Mouse (Mus musculus): ENCODE data around the gene Mylk2. TPM values are rescaled to one million over a fixed set of nuclear protein-coding genes. Genes with fewer than 3 reads are reported as not detected.

Mylk2 gene
- total and polyA plus RNA-seq, 3 experiments: not detected

- no peak for DNase-seq (ENCODE audit: low read depth, low spot score)
- no peaks in the 10 kb centered on the region; a peak in 1 of 4 replicates for H3K36me3 ChIP-seq (ENCODE audit: control insufficient read depth in 1 of 2, insufficient read depth in 2 of 2, low read length in 2 of 2)
- peaks cover 0 to 9% of the 10 kb centered on the region in 2 experiments; a peak in 3 of 4 replicates for H3K4me1 ChIP-seq (ENCODE audit: control insufficient read depth in 1 of 2, insufficient read depth in 2 of 2, low read length in 2 of 2)
- no peak overlapping the region for H3K9ac ChIP-seq (ENCODE audit: control insufficient read depth, low read depth, low read length, poor library complexity, severe bottlenecking)
- H3K27me3 ChIP-seq (ENCODE audit: control insufficient read depth in 1 of 2, insufficient read depth in 2 of 2, low read length in 2 of 2): peaks cover 0 to under 1% of the 10 kb centered on the region in 2 experiments; a peak in 3 of 4 replicates
- TF ChIP-seq SIN3A (IDR thresholded peaks at IDR 0.05; ENCODE audit: low read length): no peak
- no peak for TF ChIP-seq GABPA (IDR thresholded peaks at IDR 0.05; ENCODE audit: low read depth, low read length)
- H3K4me3 ChIP-seq (ENCODE audit: control insufficient read depth in 1 of 2, insufficient read depth in 1 of 2, low read depth in 2 of 2, low read length in 2 of 2): no peak overlapping the region
- H3K9me3 ChIP-seq (replicated peaks; ENCODE audit: insufficient read depth, low read length): no peaks in the 10 kb centered on the region
- no peaks in the 10 kb centered on the region for H3K79me2 ChIP-seq (ENCODE audit: control insufficient read depth, insufficient read depth, low read length, poor library complexity)
- H3K27ac ChIP-seq (ENCODE audit: control insufficient read depth, low read depth, low read length): no peak overlapping the region
These were observed 4.3 kb downstream of the Mylk2 start for GRCm38 (mm10) chr2:152915453-152915852.

GRCm38 (mm10) chr2:152916111-152916510 lies 5.0 kb downstream of the Mylk2 start:
- Histone ChIP-seq H3K9me3 (replicated peaks; ENCODE audit: insufficient read depth, low read length) (no peaks in the 10 kb centered on the region), H3K79me2 (ENCODE audit: control insufficient read depth, insufficient read depth, low read length, poor library complexity) (no peaks in the 10 kb centered on the region), H3K36me3 (ENCODE audit: control insufficient read depth in 1 of 2, insufficient read depth in 2 of 2, low read length in 2 of 2) (no peaks in the 10 kb centered on the region; a peak in 1 of 4 replicates), H3K27ac (ENCODE audit: control insufficient read depth, low read depth, low read length) (no peak overlapping the region), H3K27me3 (ENCODE audit: control insufficient read depth in 1 of 2, insufficient read depth in 2 of 2, low read length in 2 of 2) (no peaks in the 10 kb centered on the region; a peak in 3 of 4 replicates), H3K4me1 (ENCODE audit: control insufficient read depth in 1 of 2, insufficient read depth in 2 of 2, low read length in 2 of 2) (peaks cover 0 to 9% of the 10 kb centered on the region in 2 experiments; a peak in 3 of 4 replicates), H3K9ac (ENCODE audit: control insufficient read depth, low read depth, low read length, poor library complexity, severe bottlenecking) (no peak overlapping the region), H3K4me3 (ENCODE audit: control insufficient read depth in 1 of 2, insufficient read depth in 1 of 2, low read depth in 2 of 2, low read length in 2 of 2) (no peak overlapping the region)
- no peak for TF ChIP-seq SIN3A (IDR thresholded peaks at IDR 0.05; ENCODE audit: low read length)
- TF ChIP-seq TBP (IDR thresholded peaks at IDR 0.05; ENCODE audit: low read depth, low read length): no peak
- TF ChIP-seq RCOR1 (IDR thresholded peaks at IDR 0.05; ENCODE audit: low read depth, low read length): no peak
- no peak for TF ChIP-seq TCF12 (IDR thresholded peaks at IDR 0.05; ENCODE audit: low read depth, low read length)
- no peak for TF ChIP-seq CHD1 (IDR thresholded peaks at IDR 0.05; ENCODE audit: low read depth, low read length)
- TF ChIP-seq ZKSCAN1 (IDR thresholded peaks at IDR 0.05; ENCODE audit: low read depth, low read length): no peak
- no peak for TF ChIP-seq TAL1 (IDR thresholded peaks at IDR 0.05; ENCODE audit: low read length)
- TF ChIP-seq ZC3H11A (IDR thresholded peaks at IDR 0.05; ENCODE audit: low read depth, low read length): no peak
- TF ChIP-seq MAZ (IDR thresholded peaks at IDR 0.05; ENCODE audit: low read depth, low read length): no peak
- no peak for TF ChIP-seq HCFC1 (IDR thresholded peaks at IDR 0.05; ENCODE audit: low read depth, low read length)
- TF ChIP-seq ZMIZ1 (IDR thresholded peaks at IDR 0.05; ENCODE audit: low read depth, low read length): no peak
- no peak for DNase-seq (ENCODE audit: low read depth, low spot score)

- Histone ChIP-seq H3K27ac (ENCODE audit: control insufficient read depth, low read depth, low read length) (no peak overlapping the region), H3K4me3 (ENCODE audit: control insufficient read depth in 1 of 2, insufficient read depth in 1 of 2, low read depth in 2 of 2, low read length in 2 of 2) (no peak overlapping the region), H3K36me3 (ENCODE audit: control insufficient read depth in 1 of 2, insufficient read depth in 2 of 2, low read length in 2 of 2) (no peaks in the 10 kb centered on the region; a peak in 1 of 4 replicates), H3K79me2 (ENCODE audit: control insufficient read depth, insufficient read depth, low read length, poor library complexity) (no peaks in the 10 kb centered on the region), H3K4me1 (ENCODE audit: control insufficient read depth in 1 of 2, insufficient read depth in 2 of 2, low read length in 2 of 2) (peaks cover 0 to 9% of the 10 kb centered on the region in 2 experiments; a peak in 3 of 4 replicates), H3K9ac (ENCODE audit: control insufficient read depth, low read depth, low read length, poor library complexity, severe bottlenecking) (no peak overlapping the region), H3K9me3 (replicated peaks; ENCODE audit: insufficient read depth, low read length) (no peaks in the 10 kb centered on the region), H3K27me3 (ENCODE audit: control insufficient read depth in 1 of 2, insufficient read depth in 2 of 2, low read length in 2 of 2) (no peaks in the 10 kb centered on the region; a peak in 1 of 4 replicates)
- DNase-seq (ENCODE audit: low read depth, low spot score): no peak
- TF ChIP-seq MYB (IDR thresholded peaks at IDR 0.05; ENCODE audit: low read depth, low read length): no peak
- no peak for TF ChIP-seq EP300 (IDR thresholded peaks at IDR 0.05; ENCODE audit: low read depth in 1 of 2, low read length in 2 of 2)
- TF ChIP-seq SIN3A (IDR thresholded peaks at IDR 0.05; ENCODE audit: low read length): no peak
- no peak for TF ChIP-seq CTCF (IDR thresholded peaks at IDR 0.05 in 2 of 3, conservative IDR thresholded peaks at IDR 0.05 in 1 of 3; ENCODE audit: control insufficient read depth in 1 of 3, insufficient read depth in 1 of 3, low read depth in 2 of 3, low read length in 3 of 3, poor library complexity in 1 of 3, severe bottlenecking in 1 of 3)
These were observed 6.5 kb downstream of the Mylk2 start for GRCm38 (mm10) chr2:152917671-152918070.
